Mouse (Mus musculus) lung, postnatal 36 days (tissue): ENCODE measurements around the gene Cdh8.
"Not testable (repeated sequence)": the region's sequence is repeated elsewhere in the genome, so short reads cannot be mapped to it uniquely, and the experiment has no call there.

Experiments
- DNase-seq: peaks from one replicate; pipeline ENCODE4 v3.0.0; 2022; ENCODE audit warnings: mixed read lengths

The Cdh8 gene

GRCm38 (mm10) chr8:99267133-99267532, 149.1 kb downstream of the Cdh8 start:
- DNase-seq: no peak

GRCm38 (mm10) chr8:99234372-99234771, 181.9 kb downstream of the Cdh8 start:
- no peak for DNase-seq

- no peak for DNase-seq
These were observed 192.6 kb downstream of the Cdh8 start for GRCm38 (mm10) chr8:99223697-99224096.

- no peak for DNase-seq
These were observed 211.1 kb downstream of the Cdh8 start for GRCm38 (mm10) chr8:99205194-99205593.

GRCm38 (mm10) chr8:99190643-99191042, 225.6 kb downstream of the Cdh8 start:
- no peak for DNase-seq

GRCm38 (mm10) chr8:99186879-99187278, 229.4 kb downstream of the Cdh8 start:
- no peak for DNase-seq

- DNase-seq: no peak
These were observed 232.1 kb downstream of the Cdh8 start for GRCm38 (mm10) chr8:99184186-99184585.

- DNase-seq: no peak
These were observed 249.3 kb downstream of the Cdh8 start for GRCm38 (mm10) chr8:99166966-99167365.

- DNase-seq: no peak
These were observed 254.6 kb downstream of the Cdh8 start for GRCm38 (mm10) chr8:99161633-99162032.

GRCm38 (mm10) chr8:99145436-99145835, 270.8 kb downstream of the Cdh8 start:
- DNase-seq: no peak

- DNase-seq: not testable (repeated sequence)
These were observed 271.5 kb downstream of the Cdh8 start for GRCm38 (mm10) chr8:99144761-99145160.

- no peak for DNase-seq
These were observed 317.8 kb downstream of the Cdh8 start for GRCm38 (mm10) chr8:99098453-99098852.

- DNase-seq: no peak
These were observed 364.9 kb downstream of the Cdh8 start for GRCm38 (mm10) chr8:99051344-99051743.

- no peak for DNase-seq
These were observed 367.5 kb downstream of the Cdh8 start for GRCm38 (mm10) chr8:99048664-99049363.

GRCm38 (mm10) chr8:99040423-99040822, 375.8 kb downstream of the Cdh8 start:
- no peak for DNase-seq

- no peak for DNase-seq
These were observed 385.2 kb downstream of the Cdh8 start for GRCm38 (mm10) chr8:99031060-99031459.
